Comparison of ENCODE assay signal across 19 mouse cellular contexts in genomic region chr13:46001356-46001755, GRCm38 (mm10).
"Had no signal": no experiment of that assay in that cellular context is flagged by ENCODE, and none has a peak within 500 bp of the region (broad histone marks: within the 10 kb centered on the region; RNA-seq: fewer than 3 reads in every experiment).

No protein-coding gene starts in this region.

- H3K4me2 ChIP-seq: kidney, embryonic 15.5 days; limb, embryonic 13.5 days; liver, embryonic 11.5 days; lung, embryonic 14.5 days; midbrain, embryonic 12.5 days; midbrain, embryonic 15.5 days; neural tube, embryonic 12.5 days; neural tube, embryonic 15.5 days had no signal

- DNase-seq: kidney, postnatal 10 days; kidney, postnatal 36 days; left cerebral cortex, postnatal 4 days; liver, postnatal 0 days; lung, embryonic 14.5 days; retina, postnatal 1 day; right cerebral cortex, postnatal 25 days; thymus, adult 18-20 months; thymus, postnatal 36 days had no signal

- H3K27ac ChIP-seq: kidney, embryonic 15.5 days; limb, embryonic 13.5 days; liver, embryonic 14.5 days; macrophage; midbrain, embryonic 12.5 days; midbrain, embryonic 15.5 days; neural tube, embryonic 12.5 days; neural tube, embryonic 15.5 days had no signal

- H3K9ac ChIP-seq: kidney, embryonic 15.5 days; limb, embryonic 13.5 days; liver, embryonic 14.5 days; liver, postnatal 0 days; lung, embryonic 14.5 days; midbrain, embryonic 12.5 days; midbrain, embryonic 15.5 days; neural tube, embryonic 12.5 days; neural tube, embryonic 15.5 days had no signal

- H3K27me3 ChIP-seq: kidney, embryonic 15.5 days; limb, embryonic 13.5 days; midbrain, embryonic 12.5 days; midbrain, embryonic 15.5 days; neural tube, embryonic 12.5 days; neural tube, embryonic 15.5 days had no signal

- H3K9me3 ChIP-seq: kidney, embryonic 15.5 days; limb, embryonic 13.5 days; midbrain, embryonic 12.5 days; midbrain, embryonic 15.5 days; neural tube, embryonic 12.5 days; neural tube, embryonic 15.5 days had no signal

- H3K4me3 ChIP-seq: kidney, embryonic 15.5 days; limb, embryonic 13.5 days; midbrain, embryonic 12.5 days; midbrain, embryonic 15.5 days; neural tube, embryonic 12.5 days; neural tube, embryonic 15.5 days had no signal

- ATAC-seq: liver, postnatal 0 days; lung, postnatal 0 days; midbrain, embryonic 15.5 days had no signal

- H3K36me3 ChIP-seq: kidney, embryonic 15.5 days; limb, embryonic 13.5 days; midbrain, embryonic 12.5 days; midbrain, embryonic 15.5 days; neural tube, embryonic 12.5 days; neural tube, embryonic 15.5 days had no signal
